Mouse (Mus musculus): ENCODE measurements at regions not wholly inside any gene's neighbourhood (a gene's known extent, or its start where the extent isn't known, plus 50 kb on each side); places are given as distances from the start of the nearest gene placed in this dataset.

DNA sequence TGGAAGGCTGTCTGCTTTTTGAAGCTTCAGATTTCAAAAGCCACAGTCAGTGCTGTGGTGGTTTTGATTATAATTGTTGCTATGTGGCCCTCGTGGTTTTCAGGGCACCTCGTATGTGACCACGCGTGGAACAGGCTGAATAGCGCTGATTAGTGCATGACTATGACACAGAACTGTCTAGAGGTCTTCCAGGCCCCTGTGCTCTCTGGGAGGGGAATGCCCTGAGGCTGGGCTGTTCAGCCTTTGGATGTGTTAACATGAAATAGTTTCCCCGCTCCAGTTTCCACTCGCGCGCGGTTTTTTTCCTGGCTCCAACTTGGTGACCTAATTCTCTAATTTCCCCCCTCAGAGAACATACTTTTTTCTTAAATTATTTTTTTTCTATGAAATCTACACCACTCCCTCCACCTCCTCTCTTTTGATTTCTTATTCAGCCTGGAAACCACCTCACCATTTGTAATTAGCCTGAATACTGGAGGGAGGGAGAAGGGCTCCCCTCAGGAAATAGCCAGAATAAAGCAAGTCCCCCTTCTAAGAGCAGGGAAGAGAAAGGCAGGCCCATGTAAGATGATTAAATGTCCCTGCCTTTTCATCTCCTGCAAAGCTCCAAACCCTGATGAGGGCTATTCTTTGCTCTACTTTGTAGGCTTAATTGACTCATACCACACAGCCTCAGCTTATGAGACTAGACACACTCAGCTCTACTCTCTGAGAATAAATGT, 156.0 kb upstream of the Btg1 start:
- no peak for TF ChIP-seq CTCF (IDR thresholded peaks at IDR 0.05; ENCODE audit: borderline replicate concordance, extremely low read depth, insufficient read depth, insufficient read length)
- no peak for TF ChIP-seq POLR2A (IDR thresholded peaks at IDR 0.05; ENCODE audit: borderline replicate concordance, extremely low read depth, insufficient read depth, insufficient read length, poor library complexity, severe bottlenecking)
